Mouse (Mus musculus) retina, postnatal 1 day (tissue): Measurements from ENCODE around the gene Kalrn.

ENCODE experiments used
- DNase-seq: peaks from one replicate; pipeline ENCODE4 v3.0.0-alpha.2; 2012

Gene Kalrn

GRCm38 (mm10) chr16:34417966-34418365 is 155.4 kb downstream of the Kalrn start:
- DNase-seq = peak; percentile 53

GRCm38 (mm10) chr16:34417383-34417782 is 155.9 kb downstream of the Kalrn start:
- no peak for DNase-seq

DNA sequence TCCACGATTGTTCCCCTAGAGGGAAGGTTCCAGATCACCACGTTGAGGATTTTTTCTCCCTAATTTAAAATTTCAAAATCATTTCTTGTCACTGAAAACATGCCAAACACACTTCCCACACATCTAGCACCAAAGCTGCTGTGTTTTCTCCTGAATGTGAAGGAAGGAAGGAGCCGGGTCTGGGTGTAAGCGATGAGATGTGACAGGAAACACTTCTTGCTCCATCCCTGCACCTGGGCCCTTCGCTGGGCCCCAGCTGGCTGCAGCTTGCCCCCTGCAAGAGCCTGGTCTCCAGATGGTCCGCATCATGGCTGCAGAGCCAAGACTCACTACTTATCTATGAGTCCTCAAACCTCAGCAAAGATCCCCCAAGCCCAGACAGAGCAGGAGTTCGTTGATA is 158.8 kb downstream of the Kalrn start:
- no peak for DNase-seq

GRCm38 (mm10) chr16:34413868-34414333 is 159.4 kb downstream of the Kalrn start:
- DNase-seq = peak; percentile 59

DNA sequence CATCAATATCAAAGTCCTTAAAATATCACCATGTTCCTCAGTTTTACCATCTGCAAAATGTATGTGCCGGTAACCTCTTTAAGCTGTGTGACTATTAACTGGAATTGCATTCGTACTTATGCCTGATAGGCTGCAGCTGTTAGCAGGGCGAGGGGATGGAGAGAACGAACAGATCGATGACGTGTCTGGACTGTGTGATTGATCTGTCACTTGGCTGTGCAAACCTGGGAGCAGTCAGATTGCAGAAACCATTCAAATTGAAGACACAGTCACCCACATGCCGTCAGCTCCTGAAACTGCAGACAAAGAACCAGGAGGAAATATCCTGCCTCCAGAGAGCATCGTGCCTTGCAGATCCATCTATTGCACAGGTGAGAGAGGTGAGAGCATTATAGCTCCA is 166.3 kb downstream of the Kalrn start:
- DNase-seq = no peak

GRCm38 (mm10) chr16:34405094-34405493 is 168.2 kb downstream of the Kalrn start:
- DNase-seq = no peak

DNA sequence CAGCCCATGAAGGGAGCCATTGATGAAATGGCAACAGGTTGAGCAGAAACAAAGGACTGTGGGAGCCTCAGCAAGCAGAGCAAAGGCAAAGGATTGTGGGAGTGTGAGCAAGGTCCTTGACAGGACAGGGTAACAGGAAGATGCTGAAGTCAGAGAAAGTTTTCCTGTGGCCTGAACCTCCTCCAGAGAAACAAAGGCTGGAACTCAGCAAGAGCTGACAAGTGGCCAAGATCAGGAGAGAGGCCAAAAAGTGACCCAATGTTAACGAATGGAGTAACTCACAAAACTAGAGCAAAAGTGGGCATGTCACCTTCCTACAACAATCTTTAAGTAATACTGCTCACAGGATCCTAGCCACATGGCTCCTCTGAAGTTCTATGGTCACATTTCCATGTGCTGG is 172.1 kb downstream of the Kalrn start:
- DNase-seq = no peak

DNA sequence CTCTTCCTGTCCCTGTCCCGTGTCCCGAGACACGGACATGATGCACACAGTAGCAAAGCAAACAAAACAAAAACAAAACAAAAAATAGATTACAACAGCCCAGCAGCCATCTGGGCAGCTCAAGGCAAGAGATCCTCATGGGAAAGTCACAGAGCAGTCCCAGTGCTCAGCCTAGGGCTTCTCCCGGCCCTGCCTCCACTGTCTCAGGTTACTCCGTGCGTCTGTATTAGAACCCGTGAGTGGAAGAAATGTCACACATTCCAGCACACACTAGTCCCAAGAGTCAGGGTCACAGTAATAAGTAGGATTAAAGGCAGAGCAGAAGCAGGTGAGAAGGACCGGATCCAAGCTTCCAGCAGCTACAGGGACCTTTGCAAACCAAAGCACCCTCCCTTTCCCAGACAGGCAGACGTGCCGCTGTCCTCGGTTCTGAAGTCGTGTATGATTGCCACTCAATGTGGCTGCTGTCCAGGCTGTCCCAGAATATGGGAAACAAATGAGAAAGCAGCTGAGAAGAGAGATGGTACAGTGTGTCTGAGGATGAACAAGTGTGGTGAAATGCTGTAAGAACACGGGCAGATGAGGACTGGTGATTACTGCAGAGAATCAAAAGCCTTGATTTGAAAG is 173.1 kb downstream of the Kalrn start:
- DNase-seq = peak; percentile 53

DNA sequence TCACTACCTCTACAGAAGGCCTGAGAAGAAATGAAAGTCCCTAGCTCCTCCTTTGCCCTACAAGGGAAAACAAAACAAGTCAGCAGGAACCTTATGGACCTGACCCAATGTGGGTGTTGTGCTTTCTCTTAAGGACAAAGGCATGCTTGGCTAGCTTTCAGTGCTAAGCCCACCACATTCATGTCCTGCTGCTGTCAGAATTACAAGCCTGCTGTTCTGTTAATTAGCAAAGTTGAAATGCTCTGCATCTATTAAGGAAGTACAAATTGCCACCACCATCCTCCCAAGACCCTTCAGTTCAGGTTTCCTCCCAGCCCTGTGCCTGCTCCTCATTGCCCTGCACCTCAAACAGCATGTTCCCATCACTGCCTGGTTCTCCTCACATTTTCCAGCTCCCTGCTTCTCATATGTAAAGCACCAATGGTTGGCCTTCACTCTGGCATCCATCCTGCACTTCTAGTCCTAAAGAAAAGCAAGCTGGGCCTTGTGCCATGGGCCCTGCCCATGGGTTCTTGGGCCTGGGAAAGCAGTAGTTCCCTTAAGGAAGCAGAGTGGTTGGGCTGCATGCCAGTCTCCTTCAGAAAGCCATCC is 178.0 kb downstream of the Kalrn start:
- no peak for DNase-seq

DNA sequence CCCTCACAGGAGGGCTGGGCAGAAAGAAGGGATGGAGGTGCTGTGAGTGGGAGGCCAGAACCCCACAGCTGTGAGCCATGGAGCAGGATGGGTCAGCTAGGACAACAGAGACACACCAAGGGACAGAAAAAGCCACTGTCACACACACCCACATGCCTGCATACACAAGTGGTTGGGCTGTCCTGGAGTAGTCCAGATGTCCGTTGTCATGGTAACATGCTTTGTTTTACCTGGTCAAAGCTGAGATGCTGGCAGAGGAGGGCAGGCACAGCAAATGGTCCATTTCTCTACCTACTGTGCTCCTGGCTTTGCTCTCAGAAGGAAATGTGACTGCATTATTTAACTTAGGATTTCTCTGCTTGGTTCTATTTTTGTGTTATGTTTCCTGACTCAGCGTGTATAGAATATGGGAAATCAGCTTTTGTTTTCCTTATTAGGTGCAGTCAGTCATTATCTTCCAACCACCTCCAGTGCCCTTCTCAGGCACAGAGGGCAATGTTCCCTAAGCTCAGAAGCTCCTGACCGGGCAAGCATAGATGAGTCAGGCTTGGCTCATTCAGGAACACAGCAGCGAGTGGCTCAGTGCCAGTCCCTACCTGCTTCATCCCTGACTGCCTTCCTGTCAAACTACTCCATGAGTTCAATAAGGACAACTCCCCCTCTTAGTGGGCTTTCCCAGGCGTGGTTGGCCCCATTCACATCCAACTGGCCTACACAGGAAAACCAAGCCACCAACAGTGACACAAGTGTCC is 183.6 kb downstream of the Kalrn start:
- peak; percentile 15 for DNase-seq

GRCm38 (mm10) chr16:34388871-34389270 is 184.5 kb downstream of the Kalrn start:
- DNase-seq = no peak

DNA sequence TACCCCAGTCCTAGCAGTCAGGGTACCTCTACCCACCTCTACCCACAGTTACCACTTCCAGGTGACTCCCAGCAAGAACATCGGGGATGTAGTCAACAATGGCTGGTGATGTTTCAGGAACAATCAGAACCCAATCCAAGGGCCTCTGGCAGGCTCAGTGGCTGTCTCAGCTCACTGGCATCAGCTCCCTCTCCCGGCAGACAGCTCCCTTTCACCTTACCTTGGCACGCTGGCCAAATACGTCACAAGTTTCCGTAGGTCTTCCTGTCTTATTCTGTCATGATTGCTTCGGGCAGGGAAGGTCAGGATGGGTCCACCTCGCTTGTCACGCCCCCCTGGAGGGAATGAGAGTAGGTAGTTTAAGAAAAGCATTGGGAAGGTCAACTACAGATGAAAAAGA is 188.3 kb downstream of the Kalrn start:
- no peak for DNase-seq

DNA sequence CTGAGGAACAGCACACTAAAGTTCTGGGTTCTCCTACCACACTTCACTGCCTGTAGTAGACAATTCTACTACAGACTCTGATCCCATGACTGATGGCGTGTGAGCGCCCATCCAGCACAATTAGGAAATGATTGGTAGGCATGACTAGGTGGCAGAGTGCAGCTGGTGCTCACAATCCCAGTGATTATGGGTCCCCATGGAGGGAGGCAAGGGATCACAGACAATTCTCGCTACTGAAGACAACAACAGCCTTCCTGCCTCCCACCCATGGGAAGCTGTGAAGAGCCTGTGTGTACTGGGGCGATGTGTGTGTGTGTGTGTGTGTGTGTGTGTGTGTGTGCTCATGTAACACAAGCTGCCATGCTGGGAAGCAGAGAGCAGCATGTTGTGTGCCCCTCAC is 190.3 kb downstream of the Kalrn start:
- DNase-seq = peak; percentile 52

GRCm38 (mm10) chr16:34376166-34376857 is 197.0 kb downstream of the Kalrn start:
- no peak for DNase-seq

- DNase-seq = no peak
Measured at GRCm38 (mm10) chr16:34373519-34373918, 199.8 kb downstream of the Kalrn start.

- no peak for DNase-seq
Measured at GRCm38 (mm10) chr16:34372103-34372741, 201.1 kb downstream of the Kalrn start.

DNA sequence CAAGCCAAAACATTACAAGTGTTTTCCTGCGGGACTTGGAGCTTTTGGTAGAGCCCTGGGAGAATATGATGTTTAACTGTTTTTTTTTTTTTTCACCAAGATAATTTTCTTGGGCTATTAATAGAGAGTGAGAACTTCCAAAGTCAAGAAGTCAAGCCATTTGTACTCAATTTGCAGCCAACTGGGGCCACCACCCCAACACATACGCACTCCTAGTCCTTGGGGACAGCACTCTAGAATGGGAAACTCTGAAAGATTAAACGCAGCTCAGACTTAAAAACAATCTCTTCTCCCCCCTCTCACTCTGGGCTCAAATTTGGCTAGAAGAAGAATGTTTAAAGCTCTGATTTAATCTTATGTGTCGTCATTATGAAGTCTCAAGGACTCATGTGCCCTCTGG is 214.1 kb downstream of the Kalrn start:
- DNase-seq = no peak

GRCm38 (mm10) chr16:34355547-34355946 is 217.8 kb downstream of the Kalrn start:
- no peak for DNase-seq

GRCm38 (mm10) chr16:34354042-34354441 is 219.3 kb downstream of the Kalrn start:
- no peak for DNase-seq

DNA sequence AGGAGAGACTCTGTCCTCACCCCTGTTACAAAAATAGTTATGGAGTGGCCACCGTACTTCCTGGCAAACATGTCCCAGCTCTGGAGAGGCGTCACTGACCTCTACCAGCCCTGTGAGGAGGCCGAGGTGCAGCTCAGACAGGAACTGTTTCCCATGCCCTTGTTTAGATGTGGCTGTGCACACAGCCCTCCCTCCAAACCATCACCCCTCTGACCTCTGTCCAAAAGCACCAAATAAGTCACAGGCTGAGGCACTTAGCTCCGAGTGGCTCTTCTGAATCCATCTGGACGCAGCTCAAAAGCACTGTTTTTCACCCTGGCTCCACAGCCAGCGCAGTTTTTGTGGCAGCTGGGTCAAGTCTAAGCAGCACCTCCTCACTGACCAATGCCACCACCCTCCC is 220.6 kb downstream of the Kalrn start:
- no peak for DNase-seq

- no peak for DNase-seq
Measured at GRCm38 (mm10) chr16:34351575-34352150, 221.7 kb downstream of the Kalrn start.

DNA sequence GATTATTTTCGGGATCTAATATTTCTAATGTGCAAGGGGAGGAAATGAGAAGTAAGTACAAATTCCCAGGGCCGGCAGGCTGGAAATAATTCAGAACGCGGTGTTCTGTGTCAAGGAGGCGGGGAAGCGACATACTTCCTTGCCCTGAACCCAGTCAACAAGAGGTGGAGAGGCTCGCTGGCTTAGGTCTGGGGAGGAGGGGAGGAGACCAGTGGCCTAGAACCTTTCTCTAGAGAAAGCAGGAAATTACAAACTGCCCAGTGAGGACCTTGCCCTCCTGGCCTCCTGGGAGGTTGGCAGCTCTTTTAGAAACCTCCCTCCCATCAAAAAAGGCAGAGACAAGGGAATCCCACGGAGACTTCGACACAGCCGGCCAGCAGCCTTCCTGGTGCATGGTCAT is 225.8 kb downstream of the Kalrn start:
- DNase-seq = no peak
